Mouse (Mus musculus) liver, embryonic 14.5 days (tissue): ENCODE results near the gene Exoc3l4. TPM values are rescaled to one million over a fixed set of nuclear protein-coding genes. Genes with fewer than 3 reads are reported as not detected.

Experiments used
- ATAC-seq: fragments of 200-750 bp; cut with Nextera tagmentation; 2 replicates; pipeline ENCODE4 v1.8.0; 2017; ENCODE audit warnings: moderate number of reproducible peaks, mild to moderate bottlenecking, moderate library complexity; ENCODE audit not compliant: insufficient read depth
- DNase-seq, 3 experiments: peaks; one replicate each; pipeline ENCODE4 v3.0.0-alpha.2; 2012 to 2013; ENCODE audit warnings: low read depth in 3 of 3, low spot score in 3 of 3
- H3K27ac ChIP-seq: fragments of 300-500 bp; sonication (generic); 2 replicates; pipeline ENCODE4 v1.5.1; 2014; ENCODE audit warnings: moderate library complexity, mild to moderate bottlenecking, control low read depth, inconsistent platforms
- H3K27me3 ChIP-seq: fragments of 300-500 bp; sonication (generic); 2 replicates; pipeline ENCODE4 v1.6.1; 2014; ENCODE audit warnings: mild to moderate bottlenecking, low read length, moderate library complexity; ENCODE audit not compliant: control insufficient read depth, insufficient read depth
- H3K36me3 ChIP-seq: fragments of 300-500 bp; sonication (generic); replicated peaks from 2 replicates; pipeline ENCODE4 v1.6.1; 2014; ENCODE audit warnings: low read depth; ENCODE audit not compliant: control insufficient read depth, insufficient read depth
- H3K4me1 ChIP-seq, 2 experiments: fragments of 200-500 bp in 1 of 2; fragments of 300-500 bp in 1 of 2; sonication (generic) in 1 of 2; replicated peaks; 2 replicates each; pipeline ENCODE4 v1.6.1; 2012 to 2014; ENCODE audit warnings: antibody characterized with exemption in 1 of 2, inconsistent platforms in 1 of 2, low read length in 1 of 2; ENCODE audit not compliant: control insufficient read depth in 2 of 2, insufficient read depth in 2 of 2
- H3K4me2 ChIP-seq: fragments of 300-500 bp; sonication (generic); 2 replicates; pipeline ENCODE4 v1.6.1; 2014; ENCODE audit warnings: low read depth, mild to moderate bottlenecking, control low read depth, moderate library complexity
- H3K4me3 ChIP-seq, 2 experiments: fragments of 200-500 bp in 1 of 2; fragments of 300-500 bp in 1 of 2; sonication (generic) in 1 of 2; 2 replicates each; pipeline ENCODE4 v1.5.1; 2012 to 2014; ENCODE audit warnings: low read depth in 2 of 2, low read length in 2 of 2, mild to moderate bottlenecking in 2 of 2, control low read depth in 1 of 2, inconsistent platforms in 1 of 2, moderate library complexity in 1 of 2; ENCODE audit not compliant: insufficient read depth in 1 of 2
- H3K9ac ChIP-seq: fragments of 300-500 bp; sonication (generic); replicated peaks from 2 replicates; pipeline ENCODE4 v1.6.1; 2014; ENCODE audit warnings: mild to moderate bottlenecking, control low read depth, moderate library complexity
- H3K9me3 ChIP-seq: fragments of 300-500 bp; sonication (generic); 2 replicates; pipeline ENCODE4 v1.6.1; 2016; ENCODE audit warnings: low read length, mixed read lengths; ENCODE audit not compliant: control insufficient read depth
- CTCF ChIP-seq: IDR thresholded peaks from 2 replicates; pipeline ENCODE4 v1.5.1; 2016; ENCODE audit warnings: antibody characterized with exemption, low read depth, control low read depth
- EP300 ChIP-seq: IDR thresholded peaks from 2 replicates; pipeline ENCODE4 v1.6.1; 2016; ENCODE audit warnings: antibody characterized with exemption, low read depth
- WGBS: fragments of 180-500 bp; shearing (Covaris S2); extraction: QIAGEN DNeasy Blood & Tissue Kit; methylation state at CpG from one replicate; pipeline ENCODE4 v1.1.7; 2014; ENCODE audit not compliant: insufficient replicate concordance; 5-methylcytosine and 5-hydroxymethylcytosine counted together
- polyA plus RNA-seq, 2 experiments: library from polyadenylated mRNA; depleted of rRNA in 1 of 2; stranded (reverse) in 1 of 2; unstranded in 1 of 2; fragments of >200 nt; fragmentation: Nextera tagmentation in 1 of 2; extraction: Ambion mirVana in 1 of 2; gene quantifications; 2 replicates each; pipeline versions ENCODE4 v1.2.1 to v1.2.3; 2012 to 2014

Gene Exoc3l4
- polyA plus RNA-seq, 2 experiments: 15.8 to 18.1 TPM

DNA sequence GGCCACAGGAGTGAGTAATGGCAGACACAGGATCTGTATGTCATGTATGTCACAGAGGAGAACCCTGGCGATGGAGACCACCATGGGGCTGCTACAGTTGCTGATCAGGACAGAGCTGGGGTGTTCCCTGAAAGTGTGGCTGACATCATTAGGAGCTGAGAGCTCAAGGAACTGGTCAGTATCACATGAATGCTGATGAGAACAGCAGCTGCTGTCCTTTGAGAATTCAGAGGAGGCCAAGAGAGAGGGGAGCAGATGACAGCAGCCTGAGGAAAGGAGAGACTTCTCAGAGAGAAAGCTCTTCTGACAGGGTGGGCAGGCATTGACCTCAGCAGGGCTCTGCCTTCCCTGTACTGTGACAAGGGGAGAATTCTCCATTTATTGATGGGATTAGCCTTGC, 40.9 kb downstream of the Exoc3l4 start:
- no peak overlapping the region for H3K4me3 ChIP-seq
- no peak overlapping the region for H3K9ac ChIP-seq
- no peak for TF ChIP-seq CTCF
- TF ChIP-seq EP300: no peak
- DNase-seq: no peak
- ATAC-seq: no peak
- WGBS: 58% methylated on average over 1 of the region's 1 CpGs
- H3K27ac ChIP-seq: no peak overlapping the region
- no peak overlapping the region for H3K4me2 ChIP-seq
- no peaks in the 10 kb centered on the region; the same call in 1 of the 2 replicates for H3K27me3 ChIP-seq
- no peaks in the 10 kb centered on the region for H3K9me3 ChIP-seq
- H3K4me1 ChIP-seq: peaks cover 0 to 2% of the 10 kb centered on the region in 2 experiments; a peak in 1 of 4 replicates
- H3K36me3 ChIP-seq: peaks cover 22% of the 10 kb centered on the region

DNA sequence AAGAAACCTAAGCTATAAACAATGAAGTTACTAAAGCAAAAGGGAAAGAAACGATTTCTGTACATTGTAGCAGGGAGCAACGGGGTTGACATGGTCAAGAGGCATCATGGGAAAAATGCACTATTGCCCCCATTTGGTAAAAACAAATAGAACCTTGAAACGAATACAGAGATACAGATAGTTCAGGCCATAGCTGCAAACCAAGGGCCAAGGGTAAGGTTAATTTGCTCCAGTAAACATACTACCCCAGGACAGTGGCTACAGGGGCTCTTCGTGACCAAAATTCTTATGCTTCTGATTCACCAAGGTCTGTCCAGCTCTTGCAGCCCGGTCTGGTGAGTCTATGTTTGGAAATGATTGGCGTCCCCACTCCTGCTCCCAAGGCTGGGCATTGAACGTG, 46.8 kb downstream of the Exoc3l4 start:
- ATAC-seq (no peak), DNase-seq (no peak)
- H3K36me3 ChIP-seq: no peaks in the 10 kb centered on the region
- H3K27ac ChIP-seq: no peak overlapping the region
- no peak overlapping the region for H3K9ac ChIP-seq
- H3K27me3 ChIP-seq: no peaks in the 10 kb centered on the region
- H3K4me2 ChIP-seq: no peak overlapping the region
- H3K4me3 ChIP-seq: no peak overlapping the region
- H3K9me3 ChIP-seq: no peaks in the 10 kb centered on the region
- TF ChIP-seq EP300 (no peak), CTCF (no peak)
- H3K4me1 ChIP-seq: no peaks in the 10 kb centered on the region; a peak in 1 of 4 replicates
- 58% methylated on average over 7 of the region's 7 CpGs for WGBS

DNA sequence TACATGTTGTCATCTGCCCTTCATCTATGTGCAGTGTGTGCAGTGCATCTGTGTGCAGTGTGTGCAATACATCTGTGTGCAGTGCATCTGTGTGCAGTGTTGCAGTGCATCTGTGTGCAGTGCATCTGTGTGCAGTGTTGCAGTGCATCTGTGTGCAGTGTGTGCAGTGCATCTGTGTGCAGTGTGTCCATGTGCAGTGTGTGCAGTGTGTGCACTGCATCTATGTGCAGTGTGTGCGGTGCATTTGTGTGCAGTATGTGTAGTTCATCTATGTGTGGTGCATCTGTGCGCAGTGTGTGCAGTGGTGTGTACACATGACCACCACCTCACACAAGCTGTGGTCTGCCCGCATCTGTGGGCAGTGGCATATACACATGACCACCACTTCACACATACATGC, 49.6 kb downstream of the Exoc3l4 start:
- Histone ChIP-seq H3K27ac (no peak overlapping the region), H3K9me3 (no peaks in the 10 kb centered on the region), H3K4me1 (no peaks in the 10 kb centered on the region; a peak in 1 of 4 replicates), H3K36me3 (no peaks in the 10 kb centered on the region), H3K4me3 (no peak overlapping the region), H3K27me3 (no peaks in the 10 kb centered on the region; the same call in 1 of the 2 replicates), H3K4me2 (no peak overlapping the region), H3K9ac (no peak overlapping the region)
- 82% methylated on average over 3 of the region's 3 CpGs for WGBS
- ATAC-seq: no peak
- TF ChIP-seq CTCF (no peak), EP300 (no peak)
- no peak for DNase-seq

DNA sequence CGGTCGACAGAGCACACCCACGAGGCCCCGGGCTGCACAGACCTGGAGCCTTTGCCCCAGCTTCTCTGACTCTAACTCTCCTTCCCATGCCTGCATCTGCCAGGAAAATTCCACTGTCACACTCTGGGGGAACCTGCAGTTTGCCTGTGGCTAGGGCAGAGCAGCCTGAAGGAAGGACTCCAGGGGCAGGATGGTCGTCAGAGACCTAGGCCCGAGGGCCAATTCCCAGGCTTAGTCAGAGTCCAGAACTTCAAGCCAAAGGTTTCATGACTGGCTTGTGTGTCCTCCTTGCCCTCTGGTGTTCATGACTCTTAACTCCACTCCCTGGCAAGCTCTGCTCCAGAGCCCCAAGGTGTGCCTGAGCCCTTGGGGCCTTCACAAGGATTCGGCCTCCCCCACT, 51.4 kb downstream of the Exoc3l4 start:
- WGBS: 63% methylated on average over 7 of the region's 7 CpGs
- no peak for DNase-seq
- Histone ChIP-seq H3K9ac (no peak overlapping the region), H3K4me1 (no peaks in the 10 kb centered on the region; a peak in 1 of 4 replicates), H3K4me3 (no peak overlapping the region), H3K9me3 (no peaks in the 10 kb centered on the region), H3K4me2 (no peak overlapping the region), H3K36me3 (no peaks in the 10 kb centered on the region), H3K27ac (no peak overlapping the region), H3K27me3 (no peaks in the 10 kb centered on the region; the same call in 1 of the 2 replicates)
- ATAC-seq: no peak
- TF ChIP-seq EP300 (no peak), CTCF (no peak)

DNA sequence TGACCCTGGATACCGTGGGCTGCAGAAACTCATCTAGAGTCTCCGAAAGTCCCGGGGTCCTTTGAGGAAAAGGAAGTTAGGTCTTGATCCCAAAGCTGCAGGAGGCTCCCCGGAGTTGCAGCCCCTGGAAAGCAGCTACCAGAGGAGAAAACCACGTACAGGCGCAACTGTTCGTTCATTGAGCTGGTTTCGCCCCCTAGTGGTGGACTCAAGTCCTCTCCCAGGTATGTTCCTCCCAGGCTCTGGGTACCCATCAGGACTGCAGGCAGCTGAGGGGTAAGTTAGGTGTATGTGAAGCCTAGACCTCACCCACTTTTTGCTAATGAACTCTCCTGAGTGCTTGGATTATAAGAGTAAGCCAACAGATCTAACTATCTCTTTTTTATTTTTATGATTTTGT, 52.7 kb downstream of the Exoc3l4 start:
- 5% methylated on average over 8 of the region's 8 CpGs for WGBS
- ATAC-seq (peak; percentile 64; the same call in 1 of the 2 replicates), DNase-seq (peak; percentile 55 to 58 (median 57))
- H3K27me3 ChIP-seq: no peaks in the 10 kb centered on the region; the same call in 1 of the 2 replicates
- H3K9ac ChIP-seq: no peak overlapping the region
- H3K4me1 ChIP-seq: no peaks in the 10 kb centered on the region
- H3K4me3 ChIP-seq: no peak overlapping the region
- no peaks in the 10 kb centered on the region for H3K36me3 ChIP-seq
- H3K4me2 ChIP-seq: no peak overlapping the region
- peak; percentile 95 for TF ChIP-seq CTCF
- TF ChIP-seq EP300: no peak
- no peaks in the 10 kb centered on the region for H3K9me3 ChIP-seq
- H3K27ac ChIP-seq: no peak overlapping the region
